Mouse (Mus musculus): ENCODE data around the gene Ppif.

Ppif gene

GRCm38 (mm10) chr14:25736589-25736988 lies 42.6 kb downstream of the Ppif start:
- DNase-seq (ENCODE audit: low spot score), result no peak

- no peak for DNase-seq (ENCODE audit: low spot score)
These were observed 44.6 kb downstream of the Ppif start for GRCm38 (mm10) chr14:25738591-25739001.

GRCm38 (mm10) chr14:25739957-25740565 lies 46.1 kb downstream of the Ppif start:
- DNase-seq (ENCODE audit: low spot score), result no peak

- no peak for DNase-seq (ENCODE audit: low spot score)
These were observed 47.3 kb downstream of the Ppif start for GRCm38 (mm10) chr14:25741211-25741610.

- DNase-seq (ENCODE audit: low spot score), result no peak
These were observed 48.0 kb downstream of the Ppif start for GRCm38 (mm10) chr14:25741840-25742367.

GRCm38 (mm10) chr14:25742943-25743342 lies 49.0 kb downstream of the Ppif start:
- DNase-seq (ENCODE audit: low spot score), result no peak

- DNase-seq (ENCODE audit: low spot score), result no peak
These were observed 51.6 kb downstream of the Ppif start for GRCm38 (mm10) chr14:25745365-25746184.

- DNase-seq (ENCODE audit: low spot score), result no peak
These were observed 52.4 kb downstream of the Ppif start for GRCm38 (mm10) chr14:25746371-25746770.

- no peak for DNase-seq (ENCODE audit: low spot score)
These were observed 53.3 kb downstream of the Ppif start for GRCm38 (mm10) chr14:25746971-25747945.

GRCm38 (mm10) chr14:25747996-25748756 lies 54.2 kb downstream of the Ppif start:
- DNase-seq (ENCODE audit: low spot score), result no peak

- no peak for DNase-seq (ENCODE audit: low spot score)
These were observed 55.4 kb downstream of the Ppif start for GRCm38 (mm10) chr14:25749143-25749909.
